Mouse (Mus musculus): ENCODE results near the gene Gm16181.

DNA sequence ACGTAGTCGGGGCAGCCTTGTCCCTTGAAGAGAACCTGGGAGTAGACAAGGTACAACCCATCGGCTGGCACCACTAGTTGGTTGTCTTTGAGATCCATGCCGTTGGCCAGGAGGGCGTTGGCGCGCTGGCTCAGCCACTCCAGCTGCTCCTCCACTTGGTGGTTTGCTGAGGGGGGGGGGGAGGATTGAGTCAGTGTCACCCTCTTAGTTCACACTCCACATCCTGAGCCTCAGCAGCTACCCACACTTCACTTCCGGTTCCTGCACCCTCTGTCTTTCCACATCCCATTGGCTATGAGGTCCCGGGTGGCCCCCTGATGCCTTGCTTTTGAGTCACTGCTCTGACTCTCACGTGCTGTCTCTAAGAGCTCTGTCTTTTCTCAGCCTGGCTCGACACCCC, 20.2 kb upstream of the Gm16181 start:
- TF ChIP-seq POU5F1 (IDR thresholded peaks at IDR 0.05; ENCODE audit: borderline replicate concordance, low read length) = no peak
- no peak for TF ChIP-seq CTCF (conservative IDR thresholded peaks at IDR 0.05; ENCODE audit: low read length)
- no peak for TF ChIP-seq NANOG (IDR thresholded peaks at IDR 0.05; ENCODE audit: borderline replicate concordance, low read length)

Measured in E14TG2a.4 (cell line).